ENCODE assay signal across 11 mouse cellular contexts in genomic region chr5:142782459-142783141, GRCm38 (mm10). TPM values are rescaled to one million over a fixed set of nuclear protein-coding genes. Genes with fewer than 3 reads are reported as not detected.
DNase-seq lines count a peak whose midpoint lies in the region; ATAC-seq and TF ChIP-seq lines count a peak whose summit lies in the region.
"Had no signal": no experiment of that assay in that cellular context is flagged by ENCODE, and none has a peak within 500 bp of the region (broad histone marks: within the 10 kb centered on the region; RNA-seq: fewer than 3 reads in every experiment).

No protein-coding gene starts in this region.

- H3K4me3 ChIP-seq in forebrain, embryonic 13.5 days, result no peak overlapping the region
- no peak overlapping the region for H3K4me3 ChIP-seq in forebrain, postnatal 0 days (ENCODE audit: low read depth, low read length)
- H3K4me3 ChIP-seq in kidney, postnatal 0 days (replicated peaks; ENCODE audit: low read depth, low read length), result no peak overlapping the region
- H3K4me3 ChIP-seq in ES-E14 (ENCODE audit: insufficient read depth in 1 of 2, low read depth in 1 of 2, low read length in 2 of 2, poor library complexity in 1 of 2, severe bottlenecking in 1 of 2), result no peak overlapping the region
- H3K4me3 ChIP-seq in stomach, embryonic 14.5 days (ENCODE audit: low read depth, low read length), result no peak overlapping the region
- H3K4me3 ChIP-seq: myocyte had no signal

- H3K36me3 ChIP-seq in forebrain, embryonic 13.5 days (ENCODE audit: poor library complexity, severe bottlenecking), result peaks cover 79% of the 10 kb centered on the region
- H3K36me3 ChIP-seq in forebrain, postnatal 0 days (ENCODE audit: insufficient read depth), result peaks cover 27% of the 10 kb centered on the region
- peaks cover 11% of the 10 kb centered on the region for H3K36me3 ChIP-seq in kidney, postnatal 0 days (ENCODE audit: insufficient read depth, low read length)
- H3K36me3 ChIP-seq in ES-E14 (ENCODE audit: control insufficient read depth, insufficient read depth, low read length, poor library complexity, severe bottlenecking), result peaks cover 2% of the 10 kb centered on the region; the same call in 1 of the 2 replicates
- H3K36me3 ChIP-seq in stomach, embryonic 14.5 days (ENCODE audit: control insufficient read depth, insufficient read depth, low read length), result peaks cover 19% of the 10 kb centered on the region

- no peak overlapping the region for H3K4me2 ChIP-seq in forebrain, embryonic 13.5 days
- no peak overlapping the region for H3K4me2 ChIP-seq in forebrain, postnatal 0 days (ENCODE audit: low read depth)
- H3K4me2 ChIP-seq in kidney, postnatal 0 days (ENCODE audit: low read length), result no peak overlapping the region
- no peak overlapping the region for H3K4me2 ChIP-seq in stomach, embryonic 14.5 days (replicated peaks; ENCODE audit: low read depth, low read length)
- H3K4me2 ChIP-seq: liver, embryonic 11.5 days had no signal

- in situ Hi-C loops in ES-E14 (cut with MboI; ENCODE audit: low sequenced_read_pairs in 2 of 2, unreplicated experiment in 2 of 2), result no loop called here

- H3K4me1 ChIP-seq in forebrain, embryonic 13.5 days, result peaks cover 70% of the 10 kb centered on the region
- H3K4me1 ChIP-seq in forebrain, postnatal 0 days (ENCODE audit: insufficient read depth), result no peaks in the 10 kb centered on the region
- peaks cover 5% of the 10 kb centered on the region; the same call in 1 of the 2 replicates for H3K4me1 ChIP-seq in kidney, postnatal 0 days (replicated peaks; ENCODE audit: insufficient read depth, low read length)
- H3K4me1 ChIP-seq in ES-E14 (ENCODE audit: control insufficient read depth in 2 of 2, insufficient read depth in 2 of 2, low read length in 2 of 2, poor library complexity in 1 of 2), result peaks cover 2 to 17% of the 10 kb centered on the region in 2 experiments; a peak in 1 of 4 replicates
- peaks cover 10% of the 10 kb centered on the region for H3K4me1 ChIP-seq in stomach, embryonic 14.5 days (ENCODE audit: control insufficient read depth, insufficient read depth, low read length)

- peak overlapping the region; percentile 14; the same call in 1 of the 2 replicates for H3K27ac ChIP-seq in forebrain, embryonic 13.5 days
- no peak overlapping the region for H3K27ac ChIP-seq in forebrain, postnatal 0 days (ENCODE audit: low read depth, low read length)
- H3K27ac ChIP-seq in kidney, postnatal 0 days, result no peak overlapping the region
- peak overlapping the region; percentile 89 for H3K27ac ChIP-seq in ES-E14 (ENCODE audit: insufficient read depth, low read depth, low read length, poor library complexity, severe bottlenecking)
- peak overlapping the region; percentile 44; the same call in 1 of the 2 replicates for H3K27ac ChIP-seq in stomach, embryonic 14.5 days (ENCODE audit: low read length)

- H3K9me3 ChIP-seq in forebrain, embryonic 13.5 days (replicated peaks), result no peaks in the 10 kb centered on the region
- no peaks in the 10 kb centered on the region for H3K9me3 ChIP-seq in forebrain, postnatal 0 days (ENCODE audit: low read length)
- no peaks in the 10 kb centered on the region for H3K9me3 ChIP-seq in kidney, postnatal 0 days (replicated peaks; ENCODE audit: low read length)
- H3K9me3 ChIP-seq in ES-E14 (ENCODE audit: control insufficient read depth, insufficient read depth, low read depth, low read length), result no peaks in the 10 kb centered on the region
- H3K9me3 ChIP-seq in stomach, embryonic 14.5 days (ENCODE audit: control insufficient read depth, low read depth, low read length), result no peaks in the 10 kb centered on the region; the same call in 1 of the 2 replicates

- WGBS in forebrain, embryonic 13.5 days, result 85% methylated on average over 8 of the region's 8 CpGs
- WGBS in forebrain, postnatal 0 days, result 87% methylated on average over 8 of the region's 8 CpGs
- 63% methylated on average over 8 of the region's 8 CpGs for WGBS in kidney, postnatal 0 days
- 53% methylated on average over 8 of the region's 8 CpGs for WGBS in stomach, embryonic 14.5 days

- no peaks in the 10 kb centered on the region for H3K27me3 ChIP-seq in forebrain, embryonic 13.5 days
- no peaks in the 10 kb centered on the region for H3K27me3 ChIP-seq in forebrain, postnatal 0 days (ENCODE audit: insufficient read depth, low read length)
- no peaks in the 10 kb centered on the region for H3K27me3 ChIP-seq in kidney, postnatal 0 days (ENCODE audit: insufficient read depth, low read length)
- H3K27me3 ChIP-seq in stomach, embryonic 14.5 days (ENCODE audit: control insufficient read depth, insufficient read depth, low read length), result no peaks in the 10 kb centered on the region

- no peak overlapping the region for H3K9ac ChIP-seq in forebrain, embryonic 13.5 days
- no peak overlapping the region for H3K9ac ChIP-seq in forebrain, postnatal 0 days
- no peak overlapping the region for H3K9ac ChIP-seq in kidney, postnatal 0 days (ENCODE audit: low read depth, low read length)
- no peak overlapping the region for H3K9ac ChIP-seq in ES-E14 (ENCODE audit: insufficient read depth, low read depth, low read length, poor library complexity, severe bottlenecking)
- H3K9ac ChIP-seq in stomach, embryonic 14.5 days (replicated peaks; ENCODE audit: low read depth, low read length), result no peak overlapping the region

- ATAC-seq in forebrain, embryonic 13.5 days, result no peak
- no peak for ATAC-seq in forebrain, postnatal 0 days
- ATAC-seq in kidney, postnatal 0 days (replicated peaks; ENCODE audit: low FRiP score, low read depth), result peak; percentile 57; the same call in 1 of the 2 replicates
- ATAC-seq in stomach, embryonic 14.5 days (ENCODE audit: insufficient number of reproducible peaks, insufficient read depth, low FRiP score, low read depth), result peak; percentile 40
- ATAC-seq: inflammation-experienced regulatory T-cells, adult 6 months had no signal

- no peak for DNase-seq in forebrain, postnatal 0 days
- DNase-seq in kidney, postnatal 0 days (ENCODE audit: low spot score), result no peak
- no peak for DNase-seq in kidney, adult 18-20 months
- peak; percentile 82 for DNase-seq in ES-E14 (ENCODE audit: low read depth, low spot score)
- no peak for DNase-seq in right cerebral cortex, postnatal 36 days (ENCODE audit: low spot score in 2 of 2)
- DNase-seq in spleen, postnatal 14 days (ENCODE audit: low spot score in 2 of 2), result no peak

- no peak for TF ChIP-seq CTCF in forebrain, postnatal 0 days (IDR thresholded peaks at IDR 0.05; ENCODE audit: low read depth)
- no peak for TF ChIP-seq CTCF in kidney, postnatal 0 days (IDR thresholded peaks at IDR 0.05; ENCODE audit: low read depth)

TF ChIP-seq in ES-E14, 5 proteins besides CTCF, POLR2A, EP300 and RAD21:
- TF ChIP-seq ZNF384 (IDR thresholded peaks at IDR 0.05; ENCODE audit: low read depth, low read length) (no peak), HCFC1 (IDR thresholded peaks at IDR 0.05; ENCODE audit: borderline replicate concordance, insufficient read depth, low read length) (peak; percentile 82; the same call in 1 of the 2 replicates), ZC3H11A (IDR thresholded peaks at IDR 0.05; ENCODE audit: borderline replicate concordance, low read depth, low read length) (no peak), MAFK (IDR thresholded peaks at IDR 0.05; ENCODE audit: insufficient read depth, low read depth, low read length) (no peak)

RNA-seq across cellular contexts. Expression of gene Tnrc18, which starts 34.9 kb away (rescaled TPM):
- 34.7 and 35.9 TPM in 2 replicates for polyA plus RNA-seq in forebrain, embryonic 13.5 days (2015; fragmentation: Nextera tagmentation; extraction: Ambion mirVana)
- 99.7 and 116 TPM in 2 replicates for total RNA-seq in forebrain, postnatal 0 days (2014; rRNA removed)
- polyA plus RNA-seq in forebrain, postnatal 0 days (2015; fragmentation: Nextera tagmentation; extraction: Ambion mirVana), result 14.9 and 23.4 TPM in 2 replicates
- polyA plus RNA-seq in kidney, postnatal 0 days (2015; fragmentation: Nextera tagmentation; extraction: Ambion mirVana), result 16.3 and 18.4 TPM in 2 replicates
- 12.9 and 20.7 TPM in 2 replicates for total RNA-seq in ES-E14 (2012; rRNA removed)
- 36.0 and 41.2 TPM in 2 replicates for polyA plus RNA-seq in stomach, embryonic 14.5 days (2014; fragmentation: Nextera tagmentation; extraction: Ambion mirVana)

Comparison
In these comparisons a context has a peak if more than half of its experiments do, and no peak if none do; other contexts are left out.
1. H3K27ac ChIP-seq: peak in forebrain, embryonic 13.5 days (single experiment), ES-E14 (single experiment) and stomach, embryonic 14.5 days (single experiment); none in forebrain, postnatal 0 days (single experiment) and kidney, postnatal 0 days (single experiment).
2. ATAC-seq: peak in kidney, postnatal 0 days (single experiment) and stomach, embryonic 14.5 days (single experiment); none in forebrain, embryonic 13.5 days (single experiment) and forebrain, postnatal 0 days (single experiment).